Mouse (Mus musculus): Measurements from ENCODE around the gene Dck. TPM values are rescaled to one million over a fixed set of nuclear protein-coding genes. Genes with fewer than 3 reads are reported as not detected.
A peak's percentile ranks its signal among the peaks of the same experiment; 100 is the strongest.

Gene Dck
- polyA plus RNA-seq, 1 experiment from 2014 or later = 46.8 TPM

- no peaks in the 10 kb centered on the region for H3K4me1 ChIP-seq (ENCODE audit: insufficient read depth)
- no peak overlapping the region for H3K4me2 ChIP-seq (ENCODE audit: low read depth, low read length)
- ATAC-seq (no peak), DNase-seq (no peak)
- H3K27me3 ChIP-seq (ENCODE audit: insufficient read depth, low read length) = no peaks in the 10 kb centered on the region
- no peaks in the 10 kb centered on the region for H3K36me3 ChIP-seq (replicated peaks; ENCODE audit: insufficient read depth, low read length)
- 71% methylated on average over 2 of the region's 2 CpGs for WGBS (ENCODE audit: insufficient replicate concordance)
- TF ChIP-seq EP300 (IDR thresholded peaks at IDR 0.05; ENCODE audit: low read depth) = no peak
- no peak for TF ChIP-seq CTCF (IDR thresholded peaks at IDR 0.05; ENCODE audit: low read depth)
- no peak overlapping the region for H3K4me3 ChIP-seq (ENCODE audit: low read depth, low read length)
- no peak overlapping the region for H3K9ac ChIP-seq (replicated peaks)
- H3K9me3 ChIP-seq (ENCODE audit: low read length) = no peaks in the 10 kb centered on the region
- no peak overlapping the region for H3K27ac ChIP-seq (ENCODE audit: low read depth)
Observed at GRCm38 (mm10) chr5:88813188-88813587, 48.4 kb downstream of the Dck start.

DNA sequence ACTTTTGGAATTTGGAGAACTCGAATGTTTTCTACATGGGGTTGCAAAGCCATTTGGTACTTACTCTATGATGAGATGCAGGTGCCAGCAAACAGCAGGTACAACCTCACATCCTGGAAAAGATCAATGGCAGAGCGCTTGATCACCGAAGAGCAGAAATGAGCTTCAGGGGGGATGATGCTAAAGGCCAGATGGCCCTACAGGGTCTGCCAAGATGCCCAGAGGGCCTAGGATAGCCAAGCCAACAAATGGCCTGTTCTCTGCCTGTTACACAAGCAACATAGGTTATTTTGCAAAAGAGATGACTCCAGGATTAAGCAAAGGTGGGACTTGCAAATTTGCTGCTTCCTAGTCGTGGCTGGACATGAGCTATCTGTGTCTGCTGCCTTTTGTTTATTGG, 49.8 kb downstream of the Dck start:
- no peak overlapping the region for H3K4me3 ChIP-seq (ENCODE audit: low read depth, low read length)
- no peaks in the 10 kb centered on the region for H3K36me3 ChIP-seq (replicated peaks; ENCODE audit: insufficient read depth, low read length)
- no peaks in the 10 kb centered on the region for H3K9me3 ChIP-seq (ENCODE audit: low read length)
- H3K27ac ChIP-seq (ENCODE audit: low read depth) = no peak overlapping the region
- H3K9ac ChIP-seq (replicated peaks) = no peak overlapping the region
- 72% methylated on average over 4 of the region's 4 CpGs for WGBS (ENCODE audit: insufficient replicate concordance)
- TF ChIP-seq EP300 (IDR thresholded peaks at IDR 0.05; ENCODE audit: low read depth) (no peak), CTCF (IDR thresholded peaks at IDR 0.05; ENCODE audit: low read depth) (no peak)
- H3K4me1 ChIP-seq (ENCODE audit: insufficient read depth) = no peaks in the 10 kb centered on the region
- DNase-seq = no peak
- no peak for ATAC-seq
- no peaks in the 10 kb centered on the region for H3K27me3 ChIP-seq (ENCODE audit: insufficient read depth, low read length)
- H3K4me2 ChIP-seq (ENCODE audit: low read depth, low read length) = no peak overlapping the region

GRCm38 (mm10) chr5:88821542-88821941, 56.7 kb downstream of the Dck start:
- TF ChIP-seq EP300 (IDR thresholded peaks at IDR 0.05; ENCODE audit: low read depth) (no peak), CTCF (IDR thresholded peaks at IDR 0.05; ENCODE audit: low read depth) (no peak)
- no peak overlapping the region for H3K27ac ChIP-seq (ENCODE audit: low read depth)
- no peak for DNase-seq
- ATAC-seq = no peak
- no peaks in the 10 kb centered on the region for H3K4me1 ChIP-seq (ENCODE audit: insufficient read depth)
- no peaks in the 10 kb centered on the region for H3K36me3 ChIP-seq (replicated peaks; ENCODE audit: insufficient read depth, low read length)
- 66% methylated on average over 1 of the region's 1 CpGs for WGBS (ENCODE audit: insufficient replicate concordance)
- H3K9ac ChIP-seq (replicated peaks) = no peak overlapping the region
- no peak overlapping the region for H3K4me3 ChIP-seq (ENCODE audit: low read depth, low read length)
- H3K4me2 ChIP-seq (ENCODE audit: low read depth, low read length) = no peak overlapping the region
- H3K9me3 ChIP-seq (ENCODE audit: low read length) = no peaks in the 10 kb centered on the region
- H3K27me3 ChIP-seq (ENCODE audit: insufficient read depth, low read length) = no peaks in the 10 kb centered on the region

GRCm38 (mm10) chr5:88824838-88825237, 60.0 kb downstream of the Dck start:
- no peak for DNase-seq

GRCm38 (mm10) chr5:88829835-88830571, 65.2 kb downstream of the Dck start:
- Histone ChIP-seq H3K9ac (replicated peaks) (no peak overlapping the region), H3K4me1 (ENCODE audit: insufficient read depth) (no peaks in the 10 kb centered on the region; the same call in 1 of the 2 replicates), H3K27ac (ENCODE audit: low read depth) (no peak overlapping the region), H3K36me3 (replicated peaks; ENCODE audit: insufficient read depth, low read length) (no peaks in the 10 kb centered on the region), H3K4me3 (ENCODE audit: low read depth, low read length) (no peak overlapping the region), H3K9me3 (ENCODE audit: low read length) (no peaks in the 10 kb centered on the region), H3K4me2 (ENCODE audit: low read depth, low read length) (no peak overlapping the region), H3K27me3 (ENCODE audit: insufficient read depth, low read length) (no peaks in the 10 kb centered on the region)
- no peak for TF ChIP-seq EP300 (IDR thresholded peaks at IDR 0.05; ENCODE audit: low read depth)
- no peak for TF ChIP-seq CTCF (IDR thresholded peaks at IDR 0.05; ENCODE audit: low read depth)
- DNase-seq = no peak
- 77% methylated on average over 8 of the region's 8 CpGs for WGBS (ENCODE audit: insufficient replicate concordance)
- no peak for ATAC-seq

More at GRCm38 (mm10) chr5:88824838-88825237, 60.0 kb downstream of the Dck start:
- no peak overlapping the region for H3K4me2 ChIP-seq (ENCODE audit: low read depth, low read length)
- ATAC-seq = peak; percentile 38; the same call in 1 of the 2 replicates
- no peak for TF ChIP-seq CTCF (IDR thresholded peaks at IDR 0.05; ENCODE audit: low read depth)
- TF ChIP-seq EP300 (IDR thresholded peaks at IDR 0.05; ENCODE audit: low read depth) = no peak
- 77% methylated on average over 10 of the region's 10 CpGs for WGBS (ENCODE audit: insufficient replicate concordance)
- no peak overlapping the region for H3K4me3 ChIP-seq (ENCODE audit: low read depth, low read length)
- no peak overlapping the region for H3K27ac ChIP-seq (ENCODE audit: low read depth)
- H3K9ac ChIP-seq (replicated peaks) = no peak overlapping the region
- H3K27me3 ChIP-seq (ENCODE audit: insufficient read depth, low read length) = no peaks in the 10 kb centered on the region
- no peaks in the 10 kb centered on the region for H3K36me3 ChIP-seq (replicated peaks; ENCODE audit: insufficient read depth, low read length)
- H3K9me3 ChIP-seq (ENCODE audit: low read length) = no peaks in the 10 kb centered on the region
- no peaks in the 10 kb centered on the region for H3K4me1 ChIP-seq (ENCODE audit: insufficient read depth)

- no peak for ATAC-seq
- Histone ChIP-seq H3K27ac (ENCODE audit: low read depth) (no peak overlapping the region), H3K9me3 (ENCODE audit: low read length) (no peaks in the 10 kb centered on the region), H3K9ac (replicated peaks) (no peak overlapping the region), H3K4me2 (ENCODE audit: low read depth, low read length) (no peak overlapping the region), H3K4me3 (ENCODE audit: low read depth, low read length) (no peak overlapping the region), H3K36me3 (replicated peaks; ENCODE audit: insufficient read depth, low read length) (no peaks in the 10 kb centered on the region), H3K27me3 (ENCODE audit: insufficient read depth, low read length) (no peaks in the 10 kb centered on the region), H3K4me1 (ENCODE audit: insufficient read depth) (no peaks in the 10 kb centered on the region; the same call in 1 of the 2 replicates)
- DNase-seq = no peak
- 56% methylated on average over 4 of the region's 4 CpGs for WGBS (ENCODE audit: insufficient replicate concordance)
- no peak for TF ChIP-seq CTCF (IDR thresholded peaks at IDR 0.05; ENCODE audit: low read depth)
- no peak for TF ChIP-seq EP300 (IDR thresholded peaks at IDR 0.05; ENCODE audit: low read depth)
Observed at GRCm38 (mm10) chr5:88830880-88831279, 66.1 kb downstream of the Dck start.
